Mouse (Mus musculus) heart, embryonic 16.5 days (tissue): Measurements from ENCODE around the gene Cabcoco1. TPM values are rescaled to one million over a fixed set of nuclear protein-coding genes. Genes with fewer than 3 reads are reported as not detected.

Source experiments
- ATAC-seq: fragments of 200-750 bp; cut with Nextera tagmentation; replicated peaks from 2 replicates; pipeline ENCODE4 v1.8.0; 2017; ENCODE audit warnings: moderate number of reproducible peaks; ENCODE audit not compliant: insufficient read depth, low FRiP score; ENCODE audit errors: extremely low read depth
- H3K27ac ChIP-seq: fragments of 300-500 bp; sonication (generic); 2 replicates; pipeline ENCODE4 v1.5.1; 2014; ENCODE audit warnings: mild to moderate bottlenecking, low read length, control low read depth, moderate library complexity
- H3K27me3 ChIP-seq: fragments of 300-500 bp; sonication (generic); 2 replicates; pipeline ENCODE4 v1.6.1; 2014; ENCODE audit warnings: low read length, mixed read lengths; ENCODE audit not compliant: control insufficient read depth, insufficient read depth
- H3K36me3 ChIP-seq: fragments of 300-500 bp; sonication (generic); 2 replicates; pipeline ENCODE4 v1.6.1; 2014; ENCODE audit not compliant: control insufficient read depth, insufficient read depth
- H3K4me1 ChIP-seq: fragments of 300-500 bp; sonication (generic); 2 replicates; pipeline ENCODE4 v1.6.1; 2014; ENCODE audit warnings: low read length, mixed read lengths; ENCODE audit not compliant: control insufficient read depth, insufficient read depth
- H3K4me2 ChIP-seq: fragments of 300-500 bp; sonication (generic); 2 replicates; pipeline ENCODE4 v1.6.1; 2014; ENCODE audit warnings: low read depth, mild to moderate bottlenecking, control low read depth, low read length
- H3K4me3 ChIP-seq: fragments of 300-500 bp; sonication (generic); 2 replicates; pipeline ENCODE4 v1.5.1; 2014; ENCODE audit warnings: mild to moderate bottlenecking, control low read depth, low read length
- H3K9ac ChIP-seq: fragments of 300-500 bp; sonication (generic); 2 replicates; pipeline ENCODE4 v1.6.1; 2014; ENCODE audit warnings: low read length, control low read depth
- H3K9me3 ChIP-seq: fragments of 300-500 bp; sonication (generic); replicated peaks from 2 replicates; pipeline ENCODE4 v1.6.1; 2016; ENCODE audit warnings: low read length; ENCODE audit not compliant: control insufficient read depth
- WGBS: fragments of 180-500 bp; shearing (Covaris S2); extraction: QIAGEN DNeasy Blood & Tissue Kit; methylation state at CpG from one replicate; pipeline ENCODE4 v1.1.7; 2014; 5-methylcytosine and 5-hydroxymethylcytosine counted together
- polyA plus RNA-seq: library from polyadenylated mRNA; unstranded; fragments of >200 nt; fragmentation: Nextera tagmentation; extraction: Ambion mirVana; gene quantifications from 2 replicates; pipeline ENCODE4 v1.2.1, GENCODE M21; 2015

Gene Cabcoco1
- polyA plus RNA-seq, 1 experiment from 2014 or later, result 42.8 TPM

DNA sequence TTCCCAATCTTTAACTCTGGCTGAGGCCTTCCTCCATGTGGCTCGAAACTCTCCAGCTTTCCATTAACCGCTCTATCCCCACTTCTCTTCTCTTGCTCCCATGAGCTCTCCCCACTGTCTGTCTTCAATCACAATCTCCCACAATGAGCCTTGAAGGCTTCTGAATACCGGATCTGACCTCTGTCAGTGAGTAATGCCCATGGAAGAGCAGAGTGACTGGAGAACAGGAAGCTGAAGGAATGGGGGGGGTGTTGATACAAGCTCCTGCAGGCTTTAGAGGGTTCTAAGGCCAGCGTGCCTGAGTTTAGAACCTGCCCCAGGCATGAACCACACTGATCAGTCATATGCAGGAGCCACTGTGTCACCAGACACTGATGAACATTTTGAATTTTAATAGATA, 150.1 kb downstream of the Cabcoco1 start:
- no peak overlapping the region for H3K4me3 ChIP-seq
- no peak overlapping the region for H3K9ac ChIP-seq
- H3K9me3 ChIP-seq, result no peaks in the 10 kb centered on the region
- 61% methylated on average over 4 of the region's 4 CpGs for WGBS
- H3K27ac ChIP-seq, result no peak overlapping the region
- no peaks in the 10 kb centered on the region for H3K27me3 ChIP-seq
- H3K4me2 ChIP-seq, result no peak overlapping the region
- no peaks in the 10 kb centered on the region for H3K36me3 ChIP-seq
- ATAC-seq, result no peak
- no peaks in the 10 kb centered on the region for H3K4me1 ChIP-seq

GRCm38 (mm10) chr10:68388802-68389201, 152.9 kb downstream of the Cabcoco1 start:
- ATAC-seq, result no peak
- Histone ChIP-seq H3K27me3 (no peaks in the 10 kb centered on the region), H3K4me2 (no peak overlapping the region), H3K9me3 (peaks cover 3% of the 10 kb centered on the region), H3K9ac (no peak overlapping the region), H3K4me3 (no peak overlapping the region), H3K27ac (no peak overlapping the region), H3K4me1 (no peaks in the 10 kb centered on the region), H3K36me3 (no peaks in the 10 kb centered on the region)
- WGBS, result 73% methylated on average over 4 of the region's 4 CpGs

GRCm38 (mm10) chr10:68388138-68388537, 153.6 kb downstream of the Cabcoco1 start:
- no peak overlapping the region for H3K4me2 ChIP-seq
- H3K27ac ChIP-seq, result no peak overlapping the region
- H3K27me3 ChIP-seq, result no peaks in the 10 kb centered on the region
- no peak for ATAC-seq
- no peak overlapping the region for H3K4me3 ChIP-seq
- H3K9ac ChIP-seq, result no peak overlapping the region
- no peaks in the 10 kb centered on the region for H3K36me3 ChIP-seq
- H3K9me3 ChIP-seq, result peaks cover 3% of the 10 kb centered on the region
- no peaks in the 10 kb centered on the region for H3K4me1 ChIP-seq
- WGBS, result 72% methylated on average over 7 of the region's 7 CpGs

Other genes starting within 250 kb of the Cabcoco1 start
- 2.8 and 3.5 TPM in 2 replicates for gene Tmem26, start 181.8 kb upstream of the Cabcoco1 start, polyA plus RNA-seq